Mouse (Mus musculus) gastrocnemius, postnatal 25 days (tissue): Measurements from ENCODE around the gene Snhg11. TPM values are rescaled to one million over a fixed set of nuclear protein-coding genes. Genes with fewer than 3 reads are reported as not detected.

Experiments
- total RNA-seq, 2 experiments: library from RNA; stranded (reverse); gene quantifications; 1 replicate in 1 of 2; 2 replicates in 1 of 2; pipeline ENCODE4 v1.2.3; 2021

Gene Snhg11
- total RNA-seq, 2 experiments from 2014 or later: 0.11 TPM; not detected in 1

Other genes starting within 250 kb of the Snhg11 start
- gene Tgm2, start 229.2 kb upstream of the Snhg11 start, total RNA-seq: 10 to 100 TPM; 47.9 to 52.3 TPM
- 1 to 10 TPM; 1.8 to 2.0 TPM for gene D630003M21Rik, start 146.4 kb upstream of the Snhg11 start, total RNA-seq
- gene Bpi, start 117.5 kb upstream of the Snhg11 start, total RNA-seq: not detected
- gene Lbp, start 69.1 kb upstream of the Snhg11 start, total RNA-seq: 10 to 100 TPM in 1 of 2 experiments, 1 to 10 TPM in 1; 4.7 to 11.1 TPM
- gene Ralgapb, start 34.2 kb downstream of the Snhg11 start, total RNA-seq: 10 to 100 TPM; 21.6 to 25.2 TPM
- 1 to 10 TPM; 1.6 to 7.0 TPM for gene Adig, start 127.0 kb downstream of the Snhg11 start, total RNA-seq
- gene Arhgap40, start 137.2 kb downstream of the Snhg11 start, total RNA-seq: not detected
- not detected for gene Slc32a1, start 235.1 kb downstream of the Snhg11 start, total RNA-seq
- 1 to 10 TPM; 2.5 to 3.2 TPM for gene Actr5, start 249.2 kb downstream of the Snhg11 start, total RNA-seq